Mouse (Mus musculus): Measurements from ENCODE around the gene Fuz. TPM values are rescaled to one million over a fixed set of nuclear protein-coding genes. Genes with fewer than 3 reads are reported as not detected.

Gene Fuz
- polyA plus RNA-seq, 1 experiment from 2014 or later: 23.1 TPM

GRCm38 (mm10) chr7:44908706-44909476, 13.0 kb downstream of the Fuz start:
- Histone ChIP-seq H3K4me2 (ENCODE audit: low read depth, low read length) (no peak overlapping the region), H3K9me3 (replicated peaks; ENCODE audit: control insufficient read depth, low read length) (no peaks in the 10 kb centered on the region), H3K4me1 (ENCODE audit: control insufficient read depth, insufficient read depth, low read length) (no peaks in the 10 kb centered on the region), H3K27ac (ENCODE audit: low read length) (no peak overlapping the region), H3K9ac (ENCODE audit: low read length) (no peak overlapping the region), H3K4me3 (replicated peaks; ENCODE audit: low read length) (no peak overlapping the region), H3K36me3 (ENCODE audit: control insufficient read depth, insufficient read depth, low read length) (peaks cover 34% of the 10 kb centered on the region), H3K27me3 (ENCODE audit: control insufficient read depth, insufficient read depth, low read length) (no peaks in the 10 kb centered on the region)
- 86% methylated on average over 15 of the region's 15 CpGs for WGBS
- ATAC-seq (ENCODE audit: insufficient read depth, low FRiP score): no peak

DNA sequence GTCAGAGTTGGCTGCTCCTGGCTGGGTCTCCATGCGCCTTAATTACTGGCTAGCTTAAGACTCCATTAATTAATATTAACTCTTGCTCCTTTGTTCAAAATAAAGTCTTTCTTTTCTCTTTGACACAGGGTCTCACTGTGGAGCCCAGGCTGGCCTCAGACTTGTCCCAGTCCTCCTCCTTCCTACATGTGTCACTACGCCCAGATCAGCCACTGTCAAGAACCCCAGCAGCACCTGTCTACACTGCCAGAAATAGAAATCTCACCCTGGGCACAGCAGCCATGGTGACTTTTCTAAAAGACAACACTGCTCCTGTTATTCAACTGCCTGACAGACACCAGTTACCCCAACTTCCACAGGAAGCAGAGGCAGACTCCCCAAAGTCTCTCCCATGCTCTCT, 18.5 kb downstream of the Fuz start:
- Histone ChIP-seq H3K9me3 (replicated peaks; ENCODE audit: control insufficient read depth, low read length) (no peaks in the 10 kb centered on the region), H3K4me3 (replicated peaks; ENCODE audit: low read length) (no peak overlapping the region), H3K27me3 (ENCODE audit: control insufficient read depth, insufficient read depth, low read length) (no peaks in the 10 kb centered on the region), H3K9ac (ENCODE audit: low read length) (no peak overlapping the region), H3K4me1 (ENCODE audit: control insufficient read depth, insufficient read depth, low read length) (peaks cover 4% of the 10 kb centered on the region; the same call in 1 of the 2 replicates), H3K27ac (ENCODE audit: low read length) (no peak overlapping the region), H3K4me2 (ENCODE audit: low read depth, low read length) (no peak overlapping the region), H3K36me3 (ENCODE audit: control insufficient read depth, insufficient read depth, low read length) (peaks cover 16% of the 10 kb centered on the region; the same call in 1 of the 2 replicates)
- ATAC-seq (ENCODE audit: insufficient read depth, low FRiP score): no peak
- WGBS: 88% methylated on average over 2 of the region's 2 CpGs

DNA sequence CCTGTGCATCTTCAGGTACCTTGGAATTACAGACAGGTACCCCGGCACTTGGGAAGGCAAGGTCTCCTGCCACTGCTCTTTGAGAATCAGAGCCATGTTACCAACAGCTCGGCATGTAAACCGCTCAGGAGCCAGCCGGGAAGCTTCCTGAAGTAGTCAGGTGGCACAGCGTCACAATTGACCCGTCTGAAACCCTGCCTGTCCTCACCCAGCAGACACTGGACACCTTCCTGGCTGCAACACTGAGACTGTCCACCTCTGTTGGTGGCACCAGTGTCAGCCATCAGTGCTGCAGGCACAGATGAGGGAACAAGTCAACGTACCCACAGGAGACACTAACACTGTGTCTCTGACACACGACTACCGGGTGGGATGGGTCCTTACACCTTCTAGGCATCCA, 19.4 kb downstream of the Fuz start:
- Histone ChIP-seq H3K36me3 (ENCODE audit: control insufficient read depth, insufficient read depth, low read length) (peaks cover 12% of the 10 kb centered on the region; the same call in 1 of the 2 replicates), H3K9ac (ENCODE audit: low read length) (no peak overlapping the region), H3K9me3 (replicated peaks; ENCODE audit: control insufficient read depth, low read length) (no peaks in the 10 kb centered on the region), H3K4me1 (ENCODE audit: control insufficient read depth, insufficient read depth, low read length) (peaks cover 4% of the 10 kb centered on the region; the same call in 1 of the 2 replicates), H3K4me3 (replicated peaks; ENCODE audit: low read length) (no peak overlapping the region), H3K4me2 (ENCODE audit: low read depth, low read length) (no peak overlapping the region), H3K27me3 (ENCODE audit: control insufficient read depth, insufficient read depth, low read length) (no peaks in the 10 kb centered on the region), H3K27ac (ENCODE audit: low read length) (no peak overlapping the region)
- no peak for ATAC-seq (ENCODE audit: insufficient read depth, low FRiP score)
- WGBS: 89% methylated on average over 9 of the region's 9 CpGs

DNA sequence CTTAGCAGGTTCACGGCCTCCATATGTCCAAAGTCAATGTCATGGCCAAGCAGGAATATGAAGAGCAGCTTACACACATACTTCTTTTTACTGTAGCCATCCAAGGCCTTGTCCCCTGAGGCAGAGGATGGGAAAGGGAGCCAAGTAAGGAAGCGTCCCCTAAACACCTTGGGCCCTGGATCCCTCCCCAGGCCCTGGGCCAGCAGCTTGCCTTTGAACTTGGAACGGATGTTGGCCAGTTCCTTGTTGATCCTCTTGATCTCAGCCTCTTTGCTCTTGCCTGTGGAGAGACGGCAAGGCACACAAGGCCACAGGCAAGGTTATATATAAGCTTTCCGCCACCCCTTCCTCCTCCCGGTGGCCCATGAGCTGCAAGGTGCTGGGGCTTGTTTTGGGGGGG, 20.3 kb downstream of the Fuz start:
- H3K4me2 ChIP-seq (ENCODE audit: low read depth, low read length): no peak overlapping the region
- H3K4me1 ChIP-seq (ENCODE audit: control insufficient read depth, insufficient read depth, low read length): peaks cover 4% of the 10 kb centered on the region; the same call in 1 of the 2 replicates
- H3K9me3 ChIP-seq (replicated peaks; ENCODE audit: control insufficient read depth, low read length): no peaks in the 10 kb centered on the region
- H3K36me3 ChIP-seq (ENCODE audit: control insufficient read depth, insufficient read depth, low read length): peaks cover 9% of the 10 kb centered on the region; the same call in 1 of the 2 replicates
- H3K27ac ChIP-seq (ENCODE audit: low read length): no peak overlapping the region
- H3K4me3 ChIP-seq (replicated peaks; ENCODE audit: low read length): no peak overlapping the region
- ATAC-seq (ENCODE audit: insufficient read depth, low FRiP score): no peak
- H3K9ac ChIP-seq (ENCODE audit: low read length): no peak overlapping the region
- 82% methylated on average over 6 of the region's 6 CpGs for WGBS
- H3K27me3 ChIP-seq (ENCODE audit: control insufficient read depth, insufficient read depth, low read length): no peaks in the 10 kb centered on the region

- Histone ChIP-seq H3K36me3 (ENCODE audit: control insufficient read depth, insufficient read depth, low read length) (peaks cover 9% of the 10 kb centered on the region; the same call in 1 of the 2 replicates), H3K4me1 (ENCODE audit: control insufficient read depth, insufficient read depth, low read length) (peaks cover 4% of the 10 kb centered on the region; the same call in 1 of the 2 replicates), H3K9me3 (replicated peaks; ENCODE audit: control insufficient read depth, low read length) (no peaks in the 10 kb centered on the region), H3K27ac (ENCODE audit: low read length) (no peak overlapping the region), H3K27me3 (ENCODE audit: control insufficient read depth, insufficient read depth, low read length) (no peaks in the 10 kb centered on the region), H3K9ac (ENCODE audit: low read length) (no peak overlapping the region), H3K4me3 (replicated peaks; ENCODE audit: low read length) (no peak overlapping the region), H3K4me2 (ENCODE audit: low read depth, low read length) (no peak overlapping the region)
- ATAC-seq (ENCODE audit: insufficient read depth, low FRiP score): no peak
- WGBS: 85% methylated on average over 4 of the region's 4 CpGs
Observed at GRCm38 (mm10) chr7:44916881-44917280, 21.0 kb downstream of the Fuz start.

DNA sequence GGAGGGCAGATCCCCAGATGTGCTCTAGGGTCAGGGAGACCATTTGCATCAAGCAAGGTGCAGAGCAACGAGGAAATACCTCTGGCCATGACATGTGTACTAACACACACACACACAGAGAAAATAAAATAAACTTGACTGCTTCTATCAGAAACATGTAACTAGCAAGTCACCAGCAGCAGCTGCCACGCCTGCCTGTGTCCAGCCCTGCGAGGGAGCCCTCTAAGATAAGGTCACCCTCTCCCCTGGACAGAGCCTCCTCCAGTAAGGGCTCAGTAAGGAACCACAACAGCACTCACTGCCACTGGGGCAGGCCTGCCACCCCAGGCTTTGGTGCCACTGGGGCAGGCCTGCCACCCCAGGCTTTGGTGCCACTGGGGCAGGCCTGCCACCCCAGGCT, 22.3 kb downstream of the Fuz start:
- Histone ChIP-seq H3K4me3 (replicated peaks; ENCODE audit: low read length) (no peak overlapping the region), H3K36me3 (ENCODE audit: control insufficient read depth, insufficient read depth, low read length) (peaks cover 16% of the 10 kb centered on the region; the same call in 1 of the 2 replicates), H3K4me2 (ENCODE audit: low read depth, low read length) (no peak overlapping the region), H3K4me1 (ENCODE audit: control insufficient read depth, insufficient read depth, low read length) (peaks cover 4% of the 10 kb centered on the region; the same call in 1 of the 2 replicates), H3K27ac (ENCODE audit: low read length) (0 out of 2 replicates have a peak overlapping the region, but pooled peaks have one; percentile 38), H3K27me3 (ENCODE audit: control insufficient read depth, insufficient read depth, low read length) (no peaks in the 10 kb centered on the region), H3K9ac (ENCODE audit: low read length) (peak overlapping the region; percentile 46), H3K9me3 (replicated peaks; ENCODE audit: control insufficient read depth, low read length) (no peaks in the 10 kb centered on the region)
- WGBS: 61% methylated on average over 3 of the region's 3 CpGs
- ATAC-seq (ENCODE audit: insufficient read depth, low FRiP score): no peak

- no peak overlapping the region for H3K27ac ChIP-seq (ENCODE audit: low read length)
- ATAC-seq (ENCODE audit: insufficient read depth, low FRiP score): no peak
Observed at GRCm38 (mm10) chr7:44919127-44919526, 23.2 kb downstream of the Fuz start.

GRCm38 (mm10) chr7:44922530-44922929, 26.7 kb downstream of the Fuz start:
- Histone ChIP-seq H3K9ac (ENCODE audit: low read length) (no peak overlapping the region), H3K27ac (ENCODE audit: low read length) (no peak overlapping the region), H3K9me3 (replicated peaks; ENCODE audit: control insufficient read depth, low read length) (no peaks in the 10 kb centered on the region), H3K4me1 (ENCODE audit: control insufficient read depth, insufficient read depth, low read length) (peaks cover 6% of the 10 kb centered on the region), H3K36me3 (ENCODE audit: control insufficient read depth, insufficient read depth, low read length) (peaks cover 12% of the 10 kb centered on the region; the same call in 1 of the 2 replicates), H3K4me3 (replicated peaks; ENCODE audit: low read length) (no peak overlapping the region), H3K4me2 (ENCODE audit: low read depth, low read length) (no peak overlapping the region), H3K27me3 (ENCODE audit: control insufficient read depth, insufficient read depth, low read length) (no peaks in the 10 kb centered on the region)
- ATAC-seq (ENCODE audit: insufficient read depth, low FRiP score): no peak

More at GRCm38 (mm10) chr7:44919127-44919526, 23.2 kb downstream of the Fuz start:
- 91% methylated on average over 5 of the region's 5 CpGs for WGBS
- H3K9ac ChIP-seq (ENCODE audit: low read length): no peak overlapping the region
- peaks cover 16% of the 10 kb centered on the region; the same call in 1 of the 2 replicates for H3K36me3 ChIP-seq (ENCODE audit: control insufficient read depth, insufficient read depth, low read length)
- H3K27me3 ChIP-seq (ENCODE audit: control insufficient read depth, insufficient read depth, low read length): no peaks in the 10 kb centered on the region
- no peaks in the 10 kb centered on the region for H3K9me3 ChIP-seq (replicated peaks; ENCODE audit: control insufficient read depth, low read length)
- H3K4me1 ChIP-seq (ENCODE audit: control insufficient read depth, insufficient read depth, low read length): peaks cover 4% of the 10 kb centered on the region; the same call in 1 of the 2 replicates
- no peak overlapping the region for H3K4me3 ChIP-seq (replicated peaks; ENCODE audit: low read length)
- H3K4me2 ChIP-seq (ENCODE audit: low read depth, low read length): no peak overlapping the region

DNA sequence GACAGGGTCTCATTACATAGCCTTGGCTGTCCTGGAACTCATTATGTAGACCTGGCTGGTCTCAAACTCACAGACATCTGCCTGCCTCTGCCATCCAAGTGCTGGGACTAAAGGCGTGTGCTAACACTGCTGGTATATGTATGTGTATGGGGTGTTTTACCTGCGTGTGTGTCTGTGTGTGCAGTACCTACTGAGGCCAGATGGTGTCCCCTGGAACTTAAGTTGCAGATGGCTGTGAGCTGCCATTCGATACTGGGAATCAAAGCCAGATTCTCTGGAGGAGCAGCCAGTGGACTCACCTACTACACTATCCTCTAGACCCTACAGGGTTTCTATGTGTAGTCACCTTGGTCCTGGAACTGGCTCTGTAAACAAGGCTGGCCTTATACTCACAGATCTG, 29.6 kb downstream of the Fuz start:
- Histone ChIP-seq H3K9ac (ENCODE audit: low read length) (no peak overlapping the region), H3K4me2 (ENCODE audit: low read depth, low read length) (no peak overlapping the region), H3K36me3 (ENCODE audit: control insufficient read depth, insufficient read depth, low read length) (peaks cover 12% of the 10 kb centered on the region; the same call in 1 of the 2 replicates), H3K4me3 (replicated peaks; ENCODE audit: low read length) (no peak overlapping the region), H3K27me3 (ENCODE audit: control insufficient read depth, insufficient read depth, low read length) (no peaks in the 10 kb centered on the region), H3K9me3 (replicated peaks; ENCODE audit: control insufficient read depth, low read length) (no peaks in the 10 kb centered on the region), H3K4me1 (ENCODE audit: control insufficient read depth, insufficient read depth, low read length) (peaks cover 19% of the 10 kb centered on the region), H3K27ac (ENCODE audit: low read length) (no peak overlapping the region)
- WGBS: 66% methylated on average over 3 of the region's 3 CpGs
- no peak for ATAC-seq (ENCODE audit: insufficient read depth, low FRiP score)
